Mouse (Mus musculus) midbrain, embryonic 10.5 days (tissue): ENCODE results near the gene Adamtsl4. TPM values are rescaled to one million over a fixed set of nuclear protein-coding genes. Genes with fewer than 3 reads are reported as not detected.
"Not testable (repeated sequence)": the region's sequence is repeated elsewhere in the genome, so short reads cannot be mapped to it uniquely, and the experiment has no call there.

ENCODE experiments used
- DNase-seq: peaks from one replicate; pipeline ENCODE4 v3.0.0-alpha.2; 2017; ENCODE audit warnings: low spot score
- H3K27ac ChIP-seq: fragments of 300-500 bp; sonication (generic); replicated peaks from 2 replicates; pipeline ENCODE4 v1.5.1; 2016; ENCODE audit warnings: mild to moderate bottlenecking
- H3K27me3 ChIP-seq: fragments of 300-500 bp; sonication (generic); 2 replicates; pipeline ENCODE4 v1.6.1; 2016; ENCODE audit warnings: low read depth, mild to moderate bottlenecking; ENCODE audit not compliant: poor library complexity, severe bottlenecking
- H3K36me3 ChIP-seq: fragments of 300-500 bp; sonication (generic); 2 replicates; pipeline ENCODE4 v1.6.1; 2016; ENCODE audit warnings: mild to moderate bottlenecking, moderate library complexity
- H3K4me1 ChIP-seq: fragments of 300-500 bp; sonication (generic); 2 replicates; pipeline ENCODE4 v1.6.1; 2016
- H3K4me3 ChIP-seq: fragments of 300-500 bp; sonication (generic); 2 replicates; pipeline ENCODE4 v1.5.1; 2016; ENCODE audit warnings: mild to moderate bottlenecking, moderate library complexity
- H3K9me3 ChIP-seq: fragments of 300-500 bp; sonication (generic); replicated peaks from 2 replicates; pipeline ENCODE4 v1.6.1; 2016; ENCODE audit warnings: mild to moderate bottlenecking
- WGBS: fragments of 180-500 bp; shearing (Covaris S2); methylation state at CpG from one replicate; pipeline ENCODE4 v1.1.7; 2016; 5-methylcytosine and 5-hydroxymethylcytosine counted together
- polyA plus RNA-seq: library from polyadenylated mRNA; unstranded; fragments of >200 nt; fragmentation: Nextera tagmentation; extraction: Ambion mirVana; gene quantifications from 2 replicates; pipeline ENCODE4 v1.2.1, GENCODE M21; 2016

Gene Adamtsl4
- polyA plus RNA-seq, 1 experiment from 2014 or later: 1.4 TPM

DNA sequence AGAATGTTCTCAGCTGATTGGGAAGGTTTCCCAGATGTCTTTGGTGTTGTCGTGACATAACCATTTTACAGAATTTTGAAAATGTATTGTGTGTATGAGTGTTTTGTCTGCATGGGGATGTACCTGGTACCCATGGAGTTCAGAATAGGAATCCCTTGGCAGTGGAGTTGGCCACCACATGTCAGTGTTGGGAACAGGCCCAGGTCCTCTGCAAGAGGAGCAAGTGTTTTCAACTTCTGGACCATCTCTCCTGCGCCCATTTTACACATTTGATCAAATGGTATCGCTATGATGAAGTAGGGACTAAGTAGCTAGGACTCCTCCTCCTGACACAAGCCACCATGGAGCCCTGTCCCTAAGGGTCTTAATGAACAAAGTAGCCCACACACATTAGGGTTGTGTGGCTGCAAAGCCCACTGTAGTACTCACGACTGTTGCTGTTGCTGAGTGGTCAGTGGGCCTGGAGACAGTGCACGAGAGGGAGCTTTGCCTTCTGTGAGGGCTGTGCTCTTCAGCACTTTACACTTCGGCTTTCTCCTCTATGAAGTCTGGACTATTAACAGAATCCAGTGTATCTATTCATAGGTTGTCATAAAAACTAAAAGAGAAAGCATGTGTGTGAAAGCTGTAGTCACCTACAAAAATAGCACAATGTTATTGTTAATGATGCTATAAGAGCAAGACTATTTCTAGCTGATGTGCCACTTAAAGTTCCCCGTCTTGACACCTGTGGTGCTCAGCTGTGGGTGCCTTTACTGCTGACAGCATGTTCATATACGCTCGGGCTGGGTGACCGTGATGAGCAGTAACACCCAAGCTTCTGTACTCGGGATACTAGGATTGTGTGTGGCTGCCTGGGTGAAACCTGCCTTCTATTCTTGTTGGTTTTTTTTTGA, 7.3 kb upstream of the Adamtsl4 start:
- Histone ChIP-seq H3K27ac (peak overlapping the region; percentile 40; the same call in 1 of the 2 replicates), H3K27me3 (no peaks in the 10 kb centered on the region), H3K4me3 (no peak overlapping the region), H3K9me3 (no peaks in the 10 kb centered on the region), H3K4me1 (peaks cover 40% of the 10 kb centered on the region), H3K36me3 (0 out of 2 replicates have a peak, but pooled peaks cover 6% of the 10 kb centered on the region)
- WGBS: 88% methylated on average over 11 of the region's 11 CpGs
- no peak for DNase-seq

DNA sequence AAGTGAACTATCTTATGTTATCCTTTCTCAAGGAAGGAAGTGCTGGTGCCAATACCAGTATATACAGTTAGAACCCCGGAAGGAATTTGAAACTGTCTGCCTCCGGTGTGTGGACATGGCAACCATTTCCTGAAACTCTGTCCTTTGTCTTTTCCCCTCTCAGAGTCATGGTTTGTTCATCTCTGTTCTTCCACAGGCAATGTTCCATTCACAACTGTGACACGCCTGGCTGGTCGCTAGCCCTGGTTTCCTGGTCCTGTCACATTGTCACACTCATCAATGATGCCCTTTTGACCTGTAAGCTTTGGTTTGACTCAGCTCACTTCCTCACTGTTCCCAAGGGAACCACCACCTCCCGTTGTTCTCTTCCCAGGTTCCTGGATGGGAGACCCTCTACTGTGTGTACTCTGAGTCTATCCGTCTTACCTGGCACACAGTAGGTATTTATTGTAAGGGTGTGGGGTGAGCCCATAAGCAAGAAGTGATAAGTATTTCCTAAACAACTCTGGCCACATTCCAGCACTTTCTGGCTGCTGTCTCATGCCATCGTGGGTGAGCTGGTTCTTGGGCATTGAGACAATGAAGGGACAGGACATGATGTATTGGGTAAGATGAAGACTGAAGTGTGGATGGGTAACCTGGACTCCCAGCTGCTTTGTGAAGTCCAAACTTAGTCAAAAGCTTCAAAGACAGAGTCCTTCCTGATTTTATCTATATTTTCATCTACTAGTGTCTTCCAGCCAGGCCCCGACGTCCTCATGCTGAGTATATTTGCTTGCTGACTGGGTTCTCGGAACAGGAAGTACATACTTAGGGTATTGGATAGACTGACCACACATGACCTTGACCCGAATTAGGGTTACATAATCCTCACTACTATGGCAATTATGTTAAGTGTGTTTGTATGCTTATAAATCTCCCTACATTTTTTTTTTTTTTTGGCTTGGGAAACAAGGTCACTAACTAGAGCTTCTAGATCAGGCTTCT, 6.4 kb upstream of the Adamtsl4 start:
- H3K4me1 ChIP-seq: peaks cover 46% of the 10 kb centered on the region

DNA sequence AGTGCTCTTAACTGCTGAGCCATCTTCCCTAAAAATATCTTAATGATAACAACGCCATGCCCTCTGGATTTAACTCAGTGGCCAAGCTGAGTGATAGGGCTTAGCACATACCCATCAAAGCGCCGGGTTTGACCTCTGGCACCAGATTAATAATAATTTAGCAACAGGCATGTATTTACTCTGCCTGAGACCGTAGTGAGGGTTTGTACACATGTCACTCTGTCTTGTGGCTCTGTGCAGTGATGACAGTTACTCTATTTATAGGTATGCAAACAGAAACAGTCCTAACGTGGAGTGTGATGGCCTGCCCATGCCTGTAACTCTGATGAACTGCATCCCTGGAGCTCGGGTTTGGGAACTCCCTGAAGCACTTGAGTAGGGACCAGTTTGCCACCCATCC, 5.0 kb upstream of the Adamtsl4 start:
- Histone ChIP-seq H3K36me3 (0 out of 2 replicates have a peak, but pooled peaks cover 6% of the 10 kb centered on the region), H3K4me3 (no peak overlapping the region)

More for the DNA sequence above, 6.4 kb upstream of the Adamtsl4 start:
- Histone ChIP-seq H3K27ac (no peak overlapping the region), H3K27me3 (peaks cover 1% of the 10 kb centered on the region; the same call in 1 of the 2 replicates), H3K36me3 (0 out of 2 replicates have a peak, but pooled peaks cover 6% of the 10 kb centered on the region), H3K4me3 (no peak overlapping the region), H3K9me3 (no peaks in the 10 kb centered on the region)
- 67% methylated on average over 11 of the region's 11 CpGs for WGBS
- no peak for DNase-seq

DNA sequence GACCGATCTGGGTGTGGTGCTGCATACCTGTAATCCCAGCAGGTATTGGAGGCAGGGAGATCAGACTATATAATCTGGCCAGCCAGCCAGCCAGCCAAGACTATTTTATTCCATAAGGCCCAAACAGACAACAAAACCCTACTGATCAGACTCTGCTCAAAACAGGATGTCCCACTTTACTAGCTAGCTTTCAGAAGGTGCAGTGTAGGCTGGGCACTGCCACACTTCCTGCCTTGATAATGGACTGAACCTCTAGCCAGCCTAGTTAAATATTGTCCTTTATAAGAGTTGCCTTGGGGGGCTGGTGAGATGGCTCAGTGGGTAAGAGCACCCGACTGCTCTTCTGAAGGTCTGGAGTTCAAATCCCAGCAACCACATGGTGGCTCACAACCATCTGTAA, 2.8 kb upstream of the Adamtsl4 start:
- H3K9me3 ChIP-seq, H3K27ac ChIP-seq, H3K4me3 ChIP-seq, H3K36me3 ChIP-seq, DNase-seq: not testable (repeated sequence)
- peaks cover 58% of the 10 kb centered on the region for H3K4me1 ChIP-seq
- H3K27me3 ChIP-seq: peaks cover 27% of the 10 kb centered on the region
- WGBS: 90% methylated on average over 2 of the region's 2 CpGs

More for the DNA sequence above, 5.0 kb upstream of the Adamtsl4 start:
- no peaks in the 10 kb centered on the region for H3K9me3 ChIP-seq
- peaks cover 54% of the 10 kb centered on the region for H3K4me1 ChIP-seq
- no peak for DNase-seq
- no peak overlapping the region for H3K27ac ChIP-seq
- H3K27me3 ChIP-seq: peaks cover 14% of the 10 kb centered on the region
- WGBS: 82% methylated on average over 6 of the region's 6 CpGs

DNA sequence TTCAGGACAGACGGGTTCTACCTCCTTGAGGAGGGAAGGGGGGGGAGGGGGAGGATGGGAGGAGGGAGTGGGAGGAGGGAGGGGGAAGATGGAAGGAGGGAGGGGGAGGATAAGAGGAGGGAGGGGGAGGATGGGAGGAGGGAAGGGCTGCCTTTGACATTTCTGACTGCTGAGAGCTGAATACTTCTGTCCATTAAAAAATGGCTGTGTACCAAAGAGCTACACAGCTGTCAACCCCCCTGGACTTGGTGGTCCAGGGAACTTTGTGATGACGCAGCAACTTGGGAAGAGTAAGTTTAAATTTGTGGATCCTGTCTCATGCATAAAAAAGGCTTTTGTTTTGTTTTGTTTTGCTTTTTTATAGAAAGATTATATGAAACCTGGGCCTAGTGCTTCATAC, 2.2 kb upstream of the Adamtsl4 start:
- H3K9me3 ChIP-seq: no peaks in the 10 kb centered on the region
- H3K36me3 ChIP-seq: 0 out of 2 replicates have a peak, but pooled peaks cover 6% of the 10 kb centered on the region
- H3K4me3 ChIP-seq: no peak overlapping the region
- 0 out of 2 replicates have a peak overlapping the region, but pooled peaks have one; percentile 13 for H3K27ac ChIP-seq
- H3K27me3 ChIP-seq: peaks cover 27% of the 10 kb centered on the region
- WGBS: 51% methylated on average over 2 of the region's 2 CpGs
- H3K4me1 ChIP-seq: peaks cover 56% of the 10 kb centered on the region
- no peak for DNase-seq

DNA sequence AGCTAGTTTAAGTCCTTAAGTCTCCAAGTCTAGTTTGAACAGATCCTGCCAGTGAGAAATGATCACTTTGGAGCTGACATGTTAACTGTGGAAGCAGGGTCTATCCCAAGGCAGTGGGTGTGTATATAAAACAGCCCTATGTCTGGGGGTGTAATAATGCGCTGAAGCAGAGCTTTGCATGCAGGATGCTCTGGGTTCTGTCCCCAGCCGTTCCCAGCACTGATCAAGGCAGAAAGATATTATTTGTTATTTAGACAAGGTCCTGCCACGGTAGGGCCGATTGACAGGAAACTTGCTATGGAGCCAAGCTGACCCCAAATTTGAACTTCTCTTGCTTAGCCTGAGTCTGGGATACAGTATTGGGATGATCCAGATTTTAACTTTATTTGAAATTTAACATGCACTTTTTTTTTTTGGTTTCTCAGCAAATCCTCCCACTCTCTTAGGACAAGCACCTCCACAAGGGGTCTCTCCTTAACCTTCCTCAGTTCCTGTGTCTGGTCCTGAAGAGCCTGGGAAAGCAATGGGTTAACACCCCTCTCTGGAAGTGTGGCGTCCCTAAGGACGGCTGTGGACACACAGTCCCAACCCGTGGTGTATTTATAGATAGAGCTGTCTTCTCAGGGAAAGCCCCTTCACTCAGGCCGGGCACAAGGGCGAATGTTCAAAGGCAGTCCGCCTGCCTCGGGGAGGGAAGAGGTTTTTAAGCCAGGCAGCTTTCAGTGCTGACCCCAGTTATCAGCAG, 1.6 kb upstream of the Adamtsl4 start:
- H3K27me3 ChIP-seq: peaks cover 27% of the 10 kb centered on the region
- 0 out of 2 replicates have a peak overlapping the region, but pooled peaks have one; percentile 13 for H3K27ac ChIP-seq
- WGBS: 36% methylated on average over 11 of the region's 11 CpGs
- H3K9me3 ChIP-seq: no peaks in the 10 kb centered on the region
- peaks cover 59% of the 10 kb centered on the region for H3K4me1 ChIP-seq
- H3K4me3 ChIP-seq: no peak overlapping the region
- no peak for DNase-seq
- 0 out of 2 replicates have a peak, but pooled peaks cover 6% of the 10 kb centered on the region for H3K36me3 ChIP-seq

DNA sequence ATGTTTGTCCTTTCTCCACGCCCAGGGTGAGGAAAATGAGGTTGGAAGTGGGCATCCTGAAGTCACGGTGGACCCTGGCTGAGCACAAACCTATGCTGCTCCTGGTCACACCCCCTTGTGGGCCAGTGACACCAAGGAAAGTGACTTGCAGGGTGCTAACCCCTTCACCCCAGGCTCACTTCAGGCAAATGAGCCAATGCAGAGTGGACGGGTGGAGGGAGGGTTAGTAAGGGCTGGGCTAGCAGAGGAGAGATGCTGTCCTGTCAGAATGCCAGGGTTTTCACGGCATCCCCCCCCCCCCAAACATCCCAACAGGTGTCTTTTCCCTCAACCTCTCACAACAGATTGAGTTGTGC, 571 bp downstream of the Adamtsl4 start:
- peak overlapping the region; percentile 62 for H3K4me3 ChIP-seq
- peaks cover 27% of the 10 kb centered on the region for H3K27me3 ChIP-seq
- no peaks in the 10 kb centered on the region for H3K9me3 ChIP-seq
- H3K27ac ChIP-seq: peak overlapping the region; percentile 74
- H3K36me3 ChIP-seq: 0 out of 2 replicates have a peak, but pooled peaks cover 6% of the 10 kb centered on the region
- DNase-seq: no peak
- H3K4me1 ChIP-seq: peaks cover 50% of the 10 kb centered on the region
- WGBS: 12% methylated on average over 4 of the region's 4 CpGs

DNA sequence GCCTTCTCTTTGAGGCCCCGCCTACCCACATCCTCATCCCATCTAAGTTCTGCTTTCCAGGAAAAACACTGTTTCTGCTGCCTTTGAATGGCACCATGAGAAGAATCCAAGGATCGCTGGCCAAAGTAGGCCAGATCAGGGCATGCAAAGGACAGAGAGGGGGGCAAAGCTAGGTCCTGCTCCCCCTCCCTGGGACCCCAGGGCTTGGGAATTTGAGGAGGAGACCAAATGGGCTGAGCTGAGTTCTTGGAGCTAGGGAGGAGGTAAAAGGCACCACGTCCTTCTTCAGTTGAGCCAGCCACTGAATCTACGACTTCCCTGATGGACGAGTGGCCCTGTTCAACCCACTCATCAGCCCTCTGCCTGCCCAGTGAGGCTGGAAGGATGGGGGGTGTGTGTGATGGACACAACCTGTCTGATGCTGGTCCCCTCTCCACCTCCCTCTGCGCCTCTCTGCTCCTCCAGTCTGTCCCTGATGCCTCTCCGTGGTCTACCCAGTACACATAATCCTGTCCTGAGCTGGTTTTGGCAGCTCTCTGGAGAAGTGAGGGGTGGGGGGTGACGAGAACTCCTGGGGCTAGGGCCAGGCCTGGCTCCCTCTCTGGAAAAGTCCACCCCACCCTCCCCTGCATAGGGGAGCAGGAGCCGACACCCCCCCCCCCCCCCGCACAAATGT, 1.1 kb downstream of the Adamtsl4 start:
- DNase-seq: no peak
- H3K4me1 ChIP-seq: peaks cover 50% of the 10 kb centered on the region
- no peak overlapping the region for H3K27ac ChIP-seq
- 0 out of 2 replicates have a peak, but pooled peaks cover 6% of the 10 kb centered on the region for H3K36me3 ChIP-seq
- H3K27me3 ChIP-seq: peaks cover 27% of the 10 kb centered on the region
- no peaks in the 10 kb centered on the region for H3K9me3 ChIP-seq
- WGBS: 47% methylated on average over 10 of the region's 10 CpGs
- peak overlapping the region; percentile 62 for H3K4me3 ChIP-seq

DNA sequence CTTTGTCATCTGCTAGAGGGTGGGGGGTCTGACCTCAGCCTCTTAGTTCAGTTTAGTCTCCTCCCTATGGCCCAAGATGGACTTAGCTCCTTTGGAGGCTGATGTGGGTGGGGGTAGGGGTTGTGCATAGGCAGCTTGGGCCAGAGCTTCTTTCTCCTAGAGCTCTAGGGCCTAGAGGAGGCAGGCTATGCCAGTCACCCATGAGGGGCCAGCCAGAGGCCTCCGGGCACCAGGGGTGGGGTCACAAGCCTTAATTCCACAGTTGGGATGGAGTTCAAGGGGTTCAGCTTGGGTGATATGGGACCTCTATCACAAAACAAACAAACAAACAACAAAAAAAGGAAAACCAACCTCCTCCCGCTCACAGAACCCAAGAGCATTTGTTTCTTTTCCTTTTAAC, 2.0 kb downstream of the Adamtsl4 start:
- Histone ChIP-seq H3K27ac (no peak overlapping the region), H3K36me3 (no peaks in the 10 kb centered on the region), H3K4me3 (no peak overlapping the region), H3K27me3 (peaks cover 27% of the 10 kb centered on the region), H3K9me3 (no peaks in the 10 kb centered on the region), H3K4me1 (peaks cover 57% of the 10 kb centered on the region)
- DNase-seq: no peak
- WGBS: 68% methylated on average over 2 of the region's 2 CpGs

DNA sequence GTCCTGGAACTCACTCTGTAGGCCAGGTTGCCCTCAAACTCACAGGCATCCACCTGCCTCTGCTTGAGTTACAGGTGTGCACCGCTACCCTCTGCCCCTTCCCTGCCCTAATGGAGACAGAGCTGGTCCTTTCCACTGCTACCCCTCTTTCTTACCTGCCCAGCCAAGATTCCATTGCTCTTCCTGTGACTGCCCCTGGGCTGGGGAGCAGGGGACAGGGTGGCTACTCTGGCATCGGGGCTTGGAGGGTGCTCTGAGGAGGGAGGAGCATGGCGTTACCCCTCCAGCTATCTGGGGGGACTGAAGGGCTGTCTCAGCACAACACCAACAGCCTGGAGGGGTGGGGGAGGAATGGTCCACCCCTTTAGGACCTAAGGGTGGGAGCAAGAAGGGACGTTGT, 2.4 kb downstream of the Adamtsl4 start:
- Histone ChIP-seq H3K27ac (no peak overlapping the region), H3K27me3 (peaks cover 27% of the 10 kb centered on the region), H3K9me3 (no peaks in the 10 kb centered on the region), H3K36me3 (no peaks in the 10 kb centered on the region), H3K4me3 (no peak overlapping the region), H3K4me1 (peaks cover 58% of the 10 kb centered on the region)
- DNase-seq: no peak
- 75% methylated on average over 4 of the region's 4 CpGs for WGBS

DNA sequence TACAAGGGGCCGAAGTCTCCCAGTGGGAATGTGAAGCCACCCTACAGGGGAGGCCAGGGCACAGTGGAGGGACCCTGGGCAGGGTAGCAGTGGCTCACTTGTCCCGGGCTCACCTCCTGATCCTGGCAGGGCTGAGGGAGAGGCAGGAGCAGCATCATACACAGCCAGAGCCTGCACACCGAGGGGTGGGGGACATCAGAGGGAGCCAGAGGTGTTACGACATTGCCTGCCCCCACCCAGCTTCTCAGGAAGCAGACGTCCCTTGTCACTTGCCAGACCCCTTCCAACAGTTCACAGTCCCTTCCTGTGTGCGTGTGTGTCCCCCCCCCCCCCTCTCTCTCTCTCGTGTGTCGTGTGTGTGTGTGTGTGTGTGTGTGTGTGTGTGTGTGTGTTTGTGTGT, 2.9 kb downstream of the Adamtsl4 start:
- Histone ChIP-seq H3K9me3 (no peaks in the 10 kb centered on the region), H3K27me3 (peaks cover 27% of the 10 kb centered on the region), H3K36me3 (no peaks in the 10 kb centered on the region), H3K27ac (no peak overlapping the region; the same call in 1 of the 2 replicates), H3K4me1 (peaks cover 53% of the 10 kb centered on the region), H3K4me3 (no peak overlapping the region)
- WGBS: 60% methylated on average over 5 of the region's 8 CpGs
- DNase-seq: no peak
